Mouse (Mus musculus) 3134 (cell line): ENCODE results near the gene Adgre5.
A peak's percentile ranks its signal among the peaks of the same experiment; 100 is the strongest.

ENCODE experiments used
- DNase-seq: peaks from one replicate; pipeline ENCODE4 v3.0.0-alpha.2; 2011; ENCODE audit warnings: low spot score; ENCODE audit not compliant: insufficient read length; ENCODE audit errors: extremely low read depth

Adgre5 gene

GRCm38 (mm10) chr8:83740976-83741741, at the start of gene Adgre5:
Gene Adgre5 (minus strand): TSS chr8:83741326.
- peak; percentile 64 for DNase-seq

GRCm38 (mm10) chr8:83789826-83790225, 48.7 kb upstream of the Adgre5 start:
- DNase-seq = no peak

GRCm38 (mm10) chr8:83785046-83785445, 43.9 kb upstream of the Adgre5 start:
- DNase-seq = no peak

- peak; percentile 56 for DNase-seq
Measured at GRCm38 (mm10) chr8:83782832-83783558, 41.9 kb upstream of the Adgre5 start.

GRCm38 (mm10) chr8:83779610-83780009, 38.5 kb upstream of the Adgre5 start:
- DNase-seq = no peak

GRCm38 (mm10) chr8:83778051-83778450, 36.9 kb upstream of the Adgre5 start:
- DNase-seq = no peak

- DNase-seq = no peak
Measured at GRCm38 (mm10) chr8:83776632-83777031, 35.5 kb upstream of the Adgre5 start.

GRCm38 (mm10) chr8:83774221-83774620, 33.1 kb upstream of the Adgre5 start:
- DNase-seq = no peak

GRCm38 (mm10) chr8:83773452-83773846, 32.3 kb upstream of the Adgre5 start:
- DNase-seq = no peak

GRCm38 (mm10) chr8:83772701-83773451, 31.8 kb upstream of the Adgre5 start:
- DNase-seq = no peak

- no peak for DNase-seq
Measured at GRCm38 (mm10) chr8:83771791-83772190, 30.7 kb upstream of the Adgre5 start.

- DNase-seq = no peak
Measured at GRCm38 (mm10) chr8:83770669-83771068, 29.5 kb upstream of the Adgre5 start.

- no peak for DNase-seq
Measured at GRCm38 (mm10) chr8:83769720-83770119, 28.6 kb upstream of the Adgre5 start.

- DNase-seq = no peak
Measured at GRCm38 (mm10) chr8:83768526-83768925, 27.4 kb upstream of the Adgre5 start.

GRCm38 (mm10) chr8:83767442-83767841, 26.3 kb upstream of the Adgre5 start:
- no peak for DNase-seq

GRCm38 (mm10) chr8:83765663-83766062, 24.5 kb upstream of the Adgre5 start:
- no peak for DNase-seq

- no peak for DNase-seq
Measured at GRCm38 (mm10) chr8:83764717-83765116, 23.6 kb upstream of the Adgre5 start.

GRCm38 (mm10) chr8:83764116-83764515, 23.0 kb upstream of the Adgre5 start:
- no peak for DNase-seq

GRCm38 (mm10) chr8:83759231-83759759, 18.2 kb upstream of the Adgre5 start:
- DNase-seq = no peak

- no peak for DNase-seq
Measured at GRCm38 (mm10) chr8:83758298-83758697, 17.2 kb upstream of the Adgre5 start.

- no peak for DNase-seq
Measured at GRCm38 (mm10) chr8:83757084-83757607, 16.0 kb upstream of the Adgre5 start.
